Mouse (Mus musculus) mouse trophoblast stem cell (cell line): ENCODE results near the gene Atp2b4.

Source experiments
- in situ Hi-C, 2 experiments: fragments of 300-500 bp; cut with MseI, MboI; formaldehyde crosslinking; loops; 2 replicates in 1 of 2; 3 replicates in 1 of 2; pipeline ENCODE4 v1.15.1; 2025

The Atp2b4 gene

GRCm38 (mm10) chr1:133745078-133745495 is 55.8 kb downstream of the Atp2b4 start:
- in situ Hi-C loops: no loop called here

GRCm38 (mm10) chr1:133744609-133745008 is 56.2 kb downstream of the Atp2b4 start:
- in situ Hi-C loops: no loop called here

- in situ Hi-C loops: no loop called here
Measured at GRCm38 (mm10) chr1:133742517-133742916, 58.3 kb downstream of the Atp2b4 start.

GRCm38 (mm10) chr1:133741881-133742434 is 58.9 kb downstream of the Atp2b4 start:
- in situ Hi-C loops: no loop called here

GRCm38 (mm10) chr1:133741171-133741570 is 59.7 kb downstream of the Atp2b4 start:
- in situ Hi-C loops: no loop called here

GRCm38 (mm10) chr1:133736664-133737063 is 64.2 kb downstream of the Atp2b4 start:
- in situ Hi-C loops: loop anchor here (5.0 to 10.0 kb wide), 3 partner anchors 161 to 308 kb away; no protein-coding TSS in a partner anchor

- in situ Hi-C loops: loop anchor here (5.0 to 10.0 kb wide), 3 partner anchors 161 to 309 kb away; no protein-coding TSS in a partner anchor
Measured at GRCm38 (mm10) chr1:133735995-133736652, 64.7 kb downstream of the Atp2b4 start.

GRCm38 (mm10) chr1:133732814-133733213 is 68.0 kb downstream of the Atp2b4 start:
- in situ Hi-C loops: loop anchor here (10.0 kb wide), 1 partner anchor 312 kb away; no protein-coding TSS in a partner anchor

GRCm38 (mm10) chr1:133728339-133728738 is 72.5 kb downstream of the Atp2b4 start:
- in situ Hi-C loops: no loop called here

- in situ Hi-C loops: no loop called here
Measured at GRCm38 (mm10) chr1:133720342-133720741, 80.5 kb downstream of the Atp2b4 start.

- in situ Hi-C loops: no loop called here
Measured at GRCm38 (mm10) chr1:133718786-133719185, 82.1 kb downstream of the Atp2b4 start.

GRCm38 (mm10) chr1:133718296-133718695 is 82.5 kb downstream of the Atp2b4 start:
- in situ Hi-C loops: no loop called here

- in situ Hi-C loops: no loop called here
Measured at GRCm38 (mm10) chr1:133716464-133716863, 84.4 kb downstream of the Atp2b4 start.

- in situ Hi-C loops: no loop called here
Measured at GRCm38 (mm10) chr1:133715191-133715590, 85.7 kb downstream of the Atp2b4 start.

GRCm38 (mm10) chr1:133713009-133713370 is 87.9 kb downstream of the Atp2b4 start:
- in situ Hi-C loops: no loop called here

GRCm38 (mm10) chr1:133712288-133713008 is 88.4 kb downstream of the Atp2b4 start:
- in situ Hi-C loops: no loop called here

GRCm38 (mm10) chr1:133711376-133711775 is 89.5 kb downstream of the Atp2b4 start:
- in situ Hi-C loops: no loop called here

GRCm38 (mm10) chr1:133710895-133711294 is 89.9 kb downstream of the Atp2b4 start:
- in situ Hi-C loops: no loop called here

- in situ Hi-C loops: no loop called here
Measured at GRCm38 (mm10) chr1:133709292-133709691, 91.5 kb downstream of the Atp2b4 start.

GRCm38 (mm10) chr1:133701824-133702223 is 99.0 kb downstream of the Atp2b4 start:
- in situ Hi-C loops: loop anchor here in 1 of 2 experiments (5.0 kb wide), 1 partner anchor 40 kb away; the partner anchor contains the start of genes Gm38394 and Zbed6

- in situ Hi-C loops: no loop called here
Measured at GRCm38 (mm10) chr1:133697935-133698620, 102.8 kb downstream of the Atp2b4 start.

GRCm38 (mm10) chr1:133695901-133696300 is 104.9 kb downstream of the Atp2b4 start:
- in situ Hi-C loops: no loop called here
